Mouse (Mus musculus): ENCODE data around the gene Aldh4a1.
A peak's percentile ranks its signal among the peaks of the same experiment; 100 is the strongest.

The Aldh4a1 gene

DNA sequence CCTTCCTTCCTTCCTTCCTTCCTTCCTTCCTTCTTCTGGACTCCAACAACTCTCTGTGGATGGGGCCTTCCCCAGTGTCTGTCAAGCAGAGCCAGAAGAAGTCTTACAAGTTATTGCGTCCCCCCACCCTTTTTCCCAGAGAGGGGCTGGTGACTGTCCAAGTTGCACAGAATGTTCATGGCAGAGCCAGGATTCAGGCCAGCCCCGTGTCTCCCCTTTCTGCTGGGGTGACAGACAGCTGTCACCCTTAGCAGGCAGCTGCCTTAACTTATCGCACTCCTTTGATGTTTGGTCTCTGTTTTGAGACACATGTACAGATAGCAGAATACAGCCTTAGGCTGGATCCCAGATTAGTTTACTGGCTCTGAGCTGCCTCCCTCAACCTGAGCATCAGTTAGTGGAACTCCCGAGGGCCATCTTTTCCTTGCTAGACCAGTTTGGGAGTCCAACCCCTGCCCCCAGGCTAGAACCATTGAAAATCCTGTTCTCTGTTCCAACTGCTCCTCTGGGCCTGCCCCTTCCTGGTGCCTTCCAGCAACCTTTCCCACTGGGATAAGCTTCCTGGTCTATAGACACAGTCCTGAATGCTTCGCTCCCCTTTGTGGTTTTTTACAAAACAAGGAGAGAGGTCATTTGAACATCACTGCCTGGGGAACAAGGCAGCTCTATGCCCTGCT is 33.2 kb upstream of the Aldh4a1 start:
- ATAC-seq (ENCODE audit: low TSS enrichment) = no peak

DNA sequence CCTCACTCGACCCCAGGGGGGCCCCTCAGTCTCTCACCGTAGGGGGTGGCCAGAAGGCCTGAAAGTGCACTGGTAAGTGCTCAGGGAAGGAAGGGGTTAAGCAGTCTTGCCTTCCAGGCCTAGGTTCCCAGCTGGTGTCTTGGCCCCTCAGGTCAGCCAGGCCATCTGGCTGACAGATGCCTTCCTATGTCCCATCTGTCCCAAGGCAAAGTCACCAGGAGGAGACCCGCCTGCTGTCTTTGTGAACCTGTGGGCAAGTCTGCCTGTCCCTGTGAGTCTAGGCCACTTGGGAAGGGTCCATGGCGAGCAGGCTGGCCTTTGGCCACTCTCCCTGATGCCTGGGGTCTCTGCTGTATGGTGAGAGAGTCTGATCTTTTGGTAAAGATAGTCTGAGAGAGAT is 32.2 kb upstream of the Aldh4a1 start:
- ATAC-seq (ENCODE audit: low TSS enrichment) = no peak

DNA sequence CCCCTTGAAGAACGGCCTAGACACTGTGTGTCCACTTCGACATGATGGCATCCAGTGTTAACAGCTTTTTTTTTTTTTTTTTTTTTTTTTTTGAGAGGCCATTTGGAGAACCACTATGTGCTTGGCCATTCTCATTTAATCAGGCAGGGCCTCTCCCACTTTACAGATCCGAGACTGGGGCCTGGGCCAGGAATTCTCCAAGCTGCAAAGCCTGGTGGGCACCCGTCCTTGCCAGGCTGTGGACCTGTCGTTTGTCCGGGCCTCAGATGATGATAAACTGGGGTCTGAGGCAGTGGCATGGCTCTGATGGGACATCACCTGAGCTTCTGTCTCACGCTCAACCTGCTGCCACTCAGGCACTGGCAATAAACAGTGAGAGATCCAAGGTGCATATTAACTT is 29.8 kb upstream of the Aldh4a1 start:
- ATAC-seq (ENCODE audit: low TSS enrichment) = no peak

DNA sequence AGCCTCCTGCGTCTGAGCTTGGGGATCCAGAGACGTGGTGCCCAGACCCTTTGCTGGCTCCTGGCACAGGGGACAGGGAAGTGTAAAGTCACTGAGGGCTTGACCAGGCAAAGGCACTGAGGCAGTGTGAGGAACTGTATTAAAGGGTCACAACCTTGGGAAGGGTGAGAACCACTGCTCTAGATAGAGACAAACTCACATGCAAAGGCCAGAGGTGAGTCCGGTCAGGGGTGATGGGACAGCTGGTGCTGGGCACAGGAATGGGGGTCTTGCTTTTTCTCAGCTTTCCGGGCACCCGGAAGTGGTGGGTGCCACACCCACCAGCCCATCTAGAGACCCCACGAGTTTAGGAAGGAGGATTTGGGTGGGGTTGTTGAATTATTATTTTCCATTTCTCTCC is 29.3 kb upstream of the Aldh4a1 start:
- no peak for ATAC-seq (ENCODE audit: low TSS enrichment)

DNA sequence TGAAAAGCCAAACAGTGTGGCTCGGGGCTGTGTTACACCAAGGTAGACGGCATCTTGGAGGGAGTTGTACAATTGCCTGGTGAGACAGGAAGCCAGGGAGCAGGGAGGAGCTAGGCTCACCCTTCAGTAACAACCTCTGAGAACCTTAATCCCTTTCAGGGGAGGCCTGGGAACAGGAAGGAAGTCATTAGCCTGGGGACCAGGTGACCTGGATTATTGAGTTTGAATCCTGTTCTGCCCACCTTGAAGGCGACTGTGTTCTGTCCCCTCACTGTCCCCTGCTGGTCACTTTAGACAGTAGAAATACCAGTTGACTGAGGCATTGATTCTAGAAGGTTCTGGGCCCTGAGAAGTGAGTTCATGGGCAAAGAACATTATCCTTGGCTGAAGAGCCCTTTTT is 28.6 kb upstream of the Aldh4a1 start:
- ATAC-seq (ENCODE audit: low TSS enrichment) = no peak

DNA sequence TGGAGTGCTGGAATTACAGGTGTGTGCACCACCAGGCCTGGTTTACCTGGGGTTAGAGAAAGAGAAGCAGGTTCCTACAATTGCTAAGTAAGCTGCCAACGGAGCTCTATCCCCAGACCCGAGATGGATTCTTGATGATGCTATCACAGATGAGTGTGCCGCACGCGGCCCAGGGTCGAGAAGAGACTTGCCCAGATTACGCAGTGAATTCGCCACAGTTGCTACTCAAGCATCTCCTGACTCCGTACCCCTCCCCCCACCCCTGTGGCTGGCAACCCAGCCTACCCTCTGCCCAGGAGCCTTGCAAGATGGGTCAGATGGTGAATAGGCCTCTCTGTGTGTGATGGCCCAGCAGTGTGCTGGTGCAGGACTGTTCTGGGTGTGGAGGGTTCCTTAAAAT is 26.0 kb upstream of the Aldh4a1 start:
- no peak for ATAC-seq (ENCODE audit: low TSS enrichment)

DNA sequence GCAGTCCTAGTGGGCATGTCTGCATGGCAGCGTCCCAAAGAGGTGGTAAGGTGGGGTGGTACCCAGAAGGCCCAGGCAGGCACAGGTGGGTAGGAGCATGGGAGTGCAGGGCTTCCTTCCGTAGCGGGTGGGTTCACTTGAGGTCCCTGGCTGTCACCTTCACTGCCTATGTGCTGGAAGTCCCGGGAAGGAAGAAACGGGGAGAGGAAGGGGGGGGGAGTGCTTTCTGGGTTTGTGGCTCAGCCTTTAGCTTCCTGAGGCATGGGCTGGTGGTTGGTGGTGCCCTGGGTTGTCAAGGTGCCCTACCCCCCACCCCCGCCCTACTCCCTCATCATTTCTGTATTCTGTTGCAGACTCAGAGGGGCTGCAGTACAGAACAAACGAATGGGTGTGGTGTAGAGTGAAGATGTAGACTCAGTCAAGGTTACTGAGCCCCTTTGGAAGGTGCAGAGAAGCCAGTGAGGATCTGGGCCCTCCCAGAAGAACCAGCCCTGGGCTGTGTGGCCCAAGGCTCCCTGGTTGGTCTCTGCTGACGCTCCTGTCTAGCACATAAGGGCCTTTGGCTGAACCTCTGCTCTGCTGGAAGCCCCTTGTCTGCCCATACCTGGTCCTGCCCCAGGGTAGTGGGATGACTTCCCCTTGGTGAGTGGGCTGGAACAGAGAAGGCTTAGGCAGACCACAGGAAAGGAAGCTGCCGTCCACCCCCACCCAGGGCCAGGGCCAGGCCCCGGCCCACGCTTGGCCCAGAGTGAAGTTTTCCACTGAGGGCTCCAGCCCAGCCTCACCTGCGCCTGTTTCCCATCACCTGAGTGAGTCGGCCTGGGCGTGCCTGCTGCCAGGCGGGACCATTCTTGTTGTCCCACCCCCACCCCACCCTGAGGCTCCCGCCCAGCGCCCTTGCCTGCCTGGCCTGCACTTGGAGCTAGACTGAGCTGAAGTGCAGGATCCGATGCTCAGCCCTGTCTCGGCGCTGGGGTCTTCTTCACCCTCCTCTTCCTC is 25.1 kb upstream of the Aldh4a1 start:
- no peak for ATAC-seq (ENCODE audit: low TSS enrichment)

DNA sequence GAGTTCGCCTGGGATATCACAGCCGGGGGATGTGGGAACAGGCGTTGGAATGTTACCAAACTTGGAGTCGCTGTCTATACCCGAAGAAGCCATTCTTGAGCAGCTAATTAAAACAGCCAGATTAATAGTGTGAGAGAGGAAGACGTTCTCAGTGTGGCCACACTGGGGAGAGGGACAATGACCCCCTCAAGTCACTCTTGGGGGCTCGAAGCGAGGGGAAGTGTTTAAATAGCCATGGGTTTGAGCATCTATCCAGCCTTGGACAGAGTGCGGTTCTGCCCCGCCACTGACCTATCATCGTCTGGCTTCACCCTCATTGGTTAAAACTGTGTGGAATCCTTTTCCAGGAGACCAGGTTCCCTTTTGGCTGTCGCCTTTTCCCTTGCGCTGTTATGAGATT is 24.3 kb upstream of the Aldh4a1 start:
- no peak for ATAC-seq (ENCODE audit: low TSS enrichment)

DNA sequence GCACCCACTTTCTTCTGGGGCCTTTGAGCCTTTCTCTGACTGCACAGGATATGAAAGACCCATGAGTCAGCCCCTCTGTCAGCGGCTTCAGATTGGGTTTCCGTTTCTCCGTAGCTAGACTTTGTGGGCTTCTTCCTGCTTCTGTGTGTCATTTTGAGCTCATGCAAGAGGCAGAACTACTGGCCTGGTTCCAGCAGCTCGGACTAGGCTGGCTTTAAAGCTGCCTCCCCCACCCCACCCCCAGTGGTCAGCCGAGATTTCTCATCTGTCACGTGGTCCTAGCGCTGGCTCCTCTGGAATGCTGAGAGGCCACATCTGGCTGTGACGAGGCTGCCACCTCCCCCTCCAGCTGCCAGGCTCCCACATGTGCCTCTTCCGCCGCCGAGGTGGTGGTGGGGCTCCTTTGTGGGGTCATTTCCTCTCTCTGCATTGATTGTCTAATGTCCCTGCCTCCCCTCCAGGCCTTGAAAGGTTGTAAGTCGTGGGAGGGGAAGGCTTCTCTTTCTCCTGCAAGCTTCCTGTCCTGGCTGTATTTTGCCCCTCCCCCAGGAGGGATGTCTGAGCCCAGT is 23.6 kb upstream of the Aldh4a1 start:
- 0 out of 2 replicates have a peak, but pooled peaks have one; percentile 10 for ATAC-seq (ENCODE audit: low TSS enrichment)

DNA sequence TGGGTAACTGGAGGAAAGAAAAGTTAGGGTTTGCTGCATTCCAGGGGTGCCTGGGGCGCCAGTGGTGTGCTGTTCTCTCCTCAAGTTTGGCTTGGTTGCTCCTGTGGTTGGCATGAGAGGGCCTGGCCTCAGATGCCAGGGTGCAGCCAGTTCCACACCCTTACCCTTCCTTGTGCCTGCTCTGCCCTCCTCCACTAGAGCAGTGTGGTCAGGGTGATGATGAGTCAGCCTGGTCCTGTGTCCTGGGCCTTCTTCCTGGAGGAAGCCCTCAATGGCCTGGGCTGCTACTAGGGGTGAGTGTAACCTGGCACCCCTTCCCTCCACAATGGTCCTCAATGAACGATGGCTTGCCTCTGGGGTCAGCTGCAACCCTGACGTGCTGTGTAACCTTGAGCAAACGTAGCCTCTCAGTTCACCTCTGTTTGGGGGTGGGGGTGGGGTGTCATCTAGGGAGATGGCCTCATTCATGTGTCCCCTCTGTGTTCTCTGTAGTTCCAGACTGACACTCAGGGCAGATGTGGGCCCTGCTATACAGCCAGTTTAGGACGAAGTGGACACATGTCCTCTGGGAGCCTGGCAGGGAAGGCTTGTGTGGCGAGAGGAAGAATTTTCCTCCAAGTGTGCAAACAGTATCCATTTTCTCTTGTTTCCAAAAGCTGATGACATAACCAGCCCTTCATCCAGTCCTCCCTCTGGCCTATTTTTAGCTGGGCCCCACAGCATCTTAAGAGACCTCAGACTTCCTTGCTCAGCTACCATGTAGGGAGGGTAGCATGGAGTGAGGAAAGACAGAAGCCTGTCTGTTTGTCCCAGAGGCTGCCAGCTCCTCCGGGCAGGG is 20.9 kb upstream of the Aldh4a1 start:
- ATAC-seq (ENCODE audit: low TSS enrichment) = peak; percentile 53

DNA sequence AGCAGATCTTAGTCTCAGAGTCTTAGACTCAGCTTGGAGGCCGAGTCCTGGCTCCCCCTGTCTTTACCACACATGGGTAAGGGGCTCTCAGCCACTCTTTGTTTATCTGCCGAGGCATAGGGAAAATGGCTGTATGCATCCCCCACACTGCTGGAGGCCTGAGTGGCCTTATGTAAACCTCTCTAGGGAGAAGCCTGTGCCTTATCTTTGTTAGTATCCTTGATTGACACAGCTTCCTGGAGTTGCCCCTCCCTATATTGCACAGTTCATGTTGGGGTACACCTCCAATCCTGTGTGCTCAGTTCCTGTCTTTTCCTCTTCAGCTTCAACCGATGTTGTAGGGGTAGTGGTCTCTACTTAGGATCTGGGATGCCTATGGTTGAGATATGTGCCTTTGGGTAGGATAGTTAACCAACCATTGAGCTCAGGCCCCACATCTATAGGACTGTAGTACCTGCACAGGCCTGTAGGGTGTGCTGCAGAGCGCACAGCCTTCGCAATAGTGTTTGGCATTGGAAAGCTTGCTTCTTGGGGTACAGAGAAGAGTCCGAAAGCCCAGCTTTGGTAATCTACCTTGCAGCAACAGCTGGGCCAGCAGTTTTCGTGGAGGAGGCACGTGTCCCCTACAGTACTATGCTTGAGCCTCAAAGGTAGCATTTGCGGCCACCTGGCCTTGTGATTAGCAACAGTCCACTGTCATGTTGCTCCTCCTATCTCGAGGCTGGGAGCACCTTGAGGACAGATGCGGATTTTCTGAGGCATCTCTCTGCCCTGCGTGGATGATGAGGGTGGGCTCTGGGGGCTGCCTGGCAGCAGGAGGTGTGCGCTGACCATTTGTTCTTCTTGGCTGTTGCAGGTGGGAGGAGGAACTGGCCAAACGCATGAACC is 20.1 kb upstream of the Aldh4a1 start, which contains the start of gene Gm21969:
Gm21969 (plus strand) TSS at position 830 of the 888 bp plus-strand sequence.
- ATAC-seq (ENCODE audit: low TSS enrichment) = peak; percentile 51; the same call in 1 of the 2 replicates

DNA sequence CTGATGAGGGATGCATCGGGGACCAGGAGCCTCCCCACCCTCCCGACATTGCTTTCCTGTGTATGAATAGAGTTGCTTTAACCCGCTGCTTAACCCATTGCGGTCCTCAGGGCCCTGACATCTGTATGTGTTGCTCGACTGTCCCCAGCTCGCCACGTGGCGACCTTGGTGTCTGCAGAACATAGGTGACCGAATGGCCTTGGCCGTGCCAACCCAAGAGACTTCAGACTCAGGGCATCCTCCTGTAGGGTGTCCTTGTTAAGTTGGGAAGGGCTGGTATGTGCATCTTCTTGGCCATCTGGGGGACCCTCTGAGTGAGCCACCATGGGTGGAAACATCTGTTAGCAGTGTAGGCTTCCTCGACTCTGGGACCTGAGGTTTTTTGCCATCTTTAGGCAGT is 17.4 kb upstream of the Aldh4a1 start:
- no peak for ATAC-seq (ENCODE audit: low TSS enrichment)

DNA sequence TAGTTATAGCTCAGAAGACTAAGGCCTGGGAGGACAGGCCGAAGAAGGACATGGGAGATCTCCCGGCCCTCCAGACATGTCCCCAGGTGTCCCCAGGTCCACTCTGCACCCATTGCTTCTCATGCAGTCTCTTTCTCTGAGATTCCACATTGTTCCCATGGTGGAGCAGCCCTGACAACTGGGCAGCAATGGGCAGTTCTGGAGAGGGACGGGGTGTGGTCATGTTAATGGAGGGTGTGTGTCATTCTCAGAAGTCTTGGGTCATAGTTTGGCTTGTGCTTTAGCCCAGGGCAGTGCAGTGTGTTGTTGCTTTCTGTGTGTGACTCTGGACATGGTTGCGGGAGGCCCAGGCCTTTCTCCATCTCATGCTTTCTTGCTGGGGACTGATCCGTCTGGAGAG is 15.9 kb upstream of the Aldh4a1 start:
- ATAC-seq (ENCODE audit: low TSS enrichment) = no peak

DNA sequence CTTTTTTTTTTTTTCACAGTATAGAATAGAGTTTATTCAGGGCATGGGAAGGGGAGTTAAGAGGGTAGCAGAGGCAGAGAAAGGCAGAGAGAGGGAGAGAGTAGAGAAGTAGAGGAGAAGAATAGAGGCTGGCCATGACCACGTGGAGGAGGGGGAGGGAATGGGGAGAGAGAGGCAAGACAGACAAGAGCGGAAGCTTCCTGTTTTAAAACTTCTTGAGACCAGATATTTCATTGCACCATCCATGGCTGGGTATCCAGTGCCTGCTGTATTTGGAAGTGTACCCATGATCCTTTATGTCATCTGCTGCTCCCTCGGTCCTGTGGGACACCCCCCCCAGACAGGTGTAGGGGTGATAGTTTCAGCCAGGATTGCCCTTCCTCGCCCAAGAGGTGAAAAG is 13.7 kb upstream of the Aldh4a1 start:
- ATAC-seq (ENCODE audit: low TSS enrichment) = no peak

DNA sequence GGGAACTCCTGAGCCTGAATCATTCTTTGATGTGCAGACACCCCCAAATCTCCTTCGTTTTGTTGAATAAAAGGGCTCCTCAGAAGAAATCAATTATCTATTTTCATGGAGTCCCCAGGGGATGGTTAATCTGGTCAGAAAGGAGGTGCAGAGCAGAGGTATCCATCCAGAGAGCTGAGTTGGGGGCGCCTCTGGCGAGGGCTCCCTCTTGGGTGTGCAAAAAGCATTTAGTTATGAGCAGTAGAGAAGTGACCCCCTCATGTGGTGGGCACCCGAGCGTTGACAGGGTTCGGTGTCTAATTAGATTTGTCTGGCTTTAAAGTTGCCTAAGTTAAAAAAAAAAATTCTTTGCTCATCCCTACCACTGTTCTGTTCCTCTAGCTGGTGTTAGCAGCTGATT is 11.7 kb upstream of the Aldh4a1 start:
- ATAC-seq (ENCODE audit: low TSS enrichment) = no peak

DNA sequence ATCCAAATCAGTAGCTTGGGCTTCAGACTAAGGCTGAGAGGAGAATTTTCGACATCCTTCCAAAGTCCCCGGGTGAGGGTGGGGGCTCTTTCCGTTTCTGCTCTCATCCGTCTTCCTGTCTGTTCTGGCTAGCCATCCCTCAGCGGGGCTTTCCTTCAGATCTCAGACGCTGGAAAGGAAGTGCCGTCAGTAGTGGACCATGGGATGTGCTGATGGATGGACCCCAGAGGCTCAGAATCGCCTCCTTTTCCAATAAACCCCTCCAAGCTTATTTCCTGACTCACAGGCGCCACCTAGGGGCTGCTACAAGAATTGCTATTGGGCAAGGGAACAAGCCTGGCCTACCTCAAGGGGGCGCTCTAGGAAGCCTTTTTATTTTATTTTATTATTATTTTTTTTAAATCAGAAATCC is 11.1 kb upstream of the Aldh4a1 start:
- ATAC-seq (ENCODE audit: low TSS enrichment) = no peak

DNA sequence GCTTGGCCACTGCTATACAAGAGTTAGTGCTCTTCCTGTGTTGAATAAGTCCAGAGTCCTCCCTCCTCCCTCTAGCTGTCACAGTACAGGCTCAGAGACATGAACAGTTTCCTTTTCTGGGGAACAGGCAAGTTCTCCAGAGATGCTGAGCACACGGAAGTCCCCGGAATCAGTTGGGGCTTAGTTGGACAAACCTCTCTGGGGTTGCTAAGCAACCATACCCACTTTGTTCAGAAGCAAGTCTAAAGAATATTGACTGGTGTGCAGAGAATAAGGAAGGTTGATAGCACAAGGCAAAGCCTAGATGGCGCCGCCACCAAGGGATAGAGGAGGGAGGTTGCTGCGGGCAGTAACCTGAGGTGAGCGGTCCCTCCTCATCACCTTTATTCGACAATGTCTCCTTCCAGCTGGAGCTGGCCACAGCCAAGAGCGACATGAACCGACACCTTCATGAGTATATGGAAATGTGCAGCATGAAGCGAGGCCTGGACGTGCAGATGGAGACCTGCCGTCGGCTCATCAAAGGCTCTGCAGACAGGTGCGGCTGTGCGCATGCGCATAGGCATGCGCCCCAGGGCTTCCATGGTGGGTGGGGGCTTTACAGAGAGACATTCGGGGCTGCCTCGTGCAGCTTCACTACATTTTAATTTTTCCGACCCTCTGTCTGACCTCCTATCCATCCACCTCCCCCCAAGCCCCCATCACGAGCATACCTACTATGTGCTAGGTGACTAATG is 8.0 kb upstream of the Aldh4a1 start:
- no peak for ATAC-seq (ENCODE audit: low TSS enrichment)

DNA sequence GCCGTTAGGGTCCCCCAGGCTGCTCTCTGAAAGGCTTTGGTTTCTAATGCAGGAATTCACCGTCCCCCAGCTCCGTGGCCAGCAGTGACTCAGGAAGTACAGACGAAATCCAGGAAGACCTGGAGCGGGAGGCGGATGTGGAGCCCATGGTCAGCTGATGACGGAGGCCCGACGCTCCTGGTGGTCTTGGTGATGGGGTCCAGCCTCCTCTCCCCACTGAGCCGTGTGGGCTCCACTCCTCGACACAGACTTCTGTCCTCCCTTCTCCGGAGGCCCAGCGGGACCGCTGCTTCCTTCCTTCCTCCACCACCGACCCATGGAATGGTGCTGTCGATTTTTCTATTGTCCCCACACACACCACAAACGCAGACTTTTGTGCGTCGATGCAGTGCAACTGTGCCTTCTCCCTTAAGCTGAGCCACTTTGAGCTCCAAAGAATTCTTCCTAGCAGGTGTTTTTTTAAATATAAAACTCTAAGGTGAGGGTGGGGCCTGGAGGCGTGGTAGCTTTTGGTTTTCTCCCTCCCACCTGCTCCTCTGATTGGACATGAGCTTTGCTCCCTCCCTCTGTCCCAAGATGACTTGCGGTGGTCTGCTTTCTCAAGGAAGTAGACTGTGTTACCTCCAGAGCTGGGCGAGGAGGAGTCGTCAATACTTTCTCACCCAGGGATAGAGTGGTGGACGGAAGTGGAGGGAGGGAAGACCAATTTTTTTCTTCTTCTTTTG is 6.2 kb upstream of the Aldh4a1 start:
- ATAC-seq (ENCODE audit: low TSS enrichment) = no peak

DNA sequence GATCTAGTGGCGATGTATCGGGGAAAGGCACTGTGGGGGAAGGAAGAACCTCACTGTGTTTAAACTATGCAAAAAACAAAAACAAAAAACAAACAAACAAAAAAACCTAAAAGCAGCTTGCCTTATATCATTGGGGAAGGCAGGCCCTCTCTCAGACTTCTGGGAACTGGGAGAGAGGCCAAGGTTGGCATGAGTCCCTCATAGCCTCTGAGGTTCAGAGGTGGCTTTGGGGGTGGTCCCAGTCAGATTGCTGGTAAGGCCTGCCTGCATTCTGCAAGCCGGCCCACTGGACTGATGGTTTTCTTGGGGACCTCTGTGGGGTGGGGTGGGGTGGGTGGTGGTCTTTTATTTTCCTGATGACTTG is 5.7 kb upstream of the Aldh4a1 start:
- no peak for ATAC-seq (ENCODE audit: low TSS enrichment)
